Mouse (Mus musculus) heart, postnatal 14 days (tissue): ENCODE results near the gene Ccdc73. TPM values are rescaled to one million over a fixed set of nuclear protein-coding genes. Genes with fewer than 3 reads are reported as not detected.
A peak's percentile ranks its signal among the peaks of the same experiment; 100 is the strongest.
"Not testable (repeated sequence)": the region's sequence is repeated elsewhere in the genome, so short reads cannot be mapped to it uniquely, and the experiment has no call there.

Experiments
- DNase-seq, 2 experiments: peaks; one replicate each; pipeline ENCODE4 v3.0.0; 2021 to 2022
- intact Hi-C: fragments of 180-260 bp; cut with DNase I; formaldehyde crosslinking; loops from one replicate; pipeline ENCODE4 v1.15.1; 2025
- long read RNA-seq, 2 experiments: library from polyadenylated mRNA; stranded (forward); transcript quantifications; one replicate each; pipeline ENCODE4 v2.0.0; 2021
- total RNA-seq, 2 experiments: library from RNA; stranded (reverse); gene quantifications; 2 replicates each; pipeline ENCODE4 v1.2.3; 2021

The Ccdc73 gene
- 1 to 10 TPM; 3.2 to 4.9 TPM for total RNA-seq
- long read RNA-seq, experiment 1 = 0 reads
- long read RNA-seq, experiment 2, partial matches to known transcripts = 0 of 2 reads
- long read RNA-seq, experiment 2, other reads (novel, unspliced or antisense) = 2 of 2 reads

DNA sequence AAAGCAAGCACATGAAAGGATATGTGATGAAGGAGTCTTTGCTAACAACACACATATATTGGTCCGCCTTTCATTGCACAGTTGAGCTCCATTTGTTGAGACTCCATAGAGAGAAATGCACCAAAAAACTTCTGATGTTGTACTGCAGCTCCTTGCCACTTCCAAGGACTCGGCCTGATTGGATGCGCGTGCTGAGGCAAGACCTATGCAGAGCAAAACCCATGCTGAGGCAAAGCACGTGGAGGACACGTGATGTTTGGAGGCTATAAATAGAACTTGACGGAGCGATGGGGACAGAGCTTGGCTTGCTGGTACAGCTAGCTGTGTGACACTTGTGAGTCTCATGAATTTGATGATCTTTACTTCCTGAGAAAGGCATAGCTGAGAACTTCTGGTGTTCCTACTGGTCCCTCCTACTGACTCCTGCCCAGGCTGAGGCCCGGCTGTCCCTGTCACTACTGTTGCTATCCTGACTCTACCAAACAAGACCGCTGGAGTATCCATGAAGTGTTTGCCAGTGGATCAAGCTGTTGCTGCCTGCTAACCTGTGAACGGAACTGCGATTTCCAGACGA is at the start of gene Ccdc73:
TSS of gene Ccdc73 (plus strand) at position 524 of the 574 bp plus-strand sequence.
- intact Hi-C loops = no loop called here
- peak in 1 of 2 experiments; percentile 11 for DNase-seq

DNA sequence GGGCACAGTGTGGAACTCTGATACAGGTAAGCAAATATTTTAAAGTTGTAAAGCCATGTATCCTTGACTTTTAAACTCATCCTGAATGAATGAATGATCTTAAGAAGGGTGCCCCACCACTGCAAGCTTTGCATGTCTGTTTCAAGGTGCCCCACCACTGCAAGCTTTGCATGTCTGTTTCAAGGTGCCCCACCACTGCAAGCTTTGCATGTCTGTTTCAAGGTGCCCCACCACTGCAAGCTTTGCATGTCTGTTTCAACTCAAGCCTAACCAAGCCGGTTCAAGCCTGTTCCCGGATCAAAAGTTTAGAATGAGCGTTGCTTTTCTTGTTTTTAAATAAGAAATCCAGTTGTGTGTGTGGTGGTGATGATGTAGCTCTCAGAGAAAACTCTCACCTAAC is 48.8 kb upstream of the Ccdc73 start:
- DNase-seq, intact Hi-C loops: not testable (repeated sequence)

DNA sequence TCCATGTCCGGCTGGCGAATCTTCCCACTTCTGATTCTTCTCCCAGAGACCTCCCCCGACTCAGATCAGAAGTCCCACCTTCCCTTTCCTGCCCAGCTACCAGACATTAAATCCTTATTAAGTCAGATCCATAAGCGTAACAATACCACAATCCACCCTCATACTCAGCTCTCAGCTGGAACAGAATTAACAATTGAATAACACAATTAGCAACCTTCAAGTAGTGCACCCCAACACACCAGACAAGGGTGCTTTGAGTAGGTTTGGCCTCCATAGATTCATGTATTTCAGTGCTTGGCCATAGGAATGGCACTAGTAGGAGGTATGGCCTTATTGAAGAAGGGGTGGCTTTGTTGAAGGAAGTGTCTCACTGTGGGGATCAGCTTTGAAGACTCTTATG is 41.4 kb upstream of the Ccdc73 start:
- DNase-seq = no peak
- intact Hi-C loops = no loop called here

DNA sequence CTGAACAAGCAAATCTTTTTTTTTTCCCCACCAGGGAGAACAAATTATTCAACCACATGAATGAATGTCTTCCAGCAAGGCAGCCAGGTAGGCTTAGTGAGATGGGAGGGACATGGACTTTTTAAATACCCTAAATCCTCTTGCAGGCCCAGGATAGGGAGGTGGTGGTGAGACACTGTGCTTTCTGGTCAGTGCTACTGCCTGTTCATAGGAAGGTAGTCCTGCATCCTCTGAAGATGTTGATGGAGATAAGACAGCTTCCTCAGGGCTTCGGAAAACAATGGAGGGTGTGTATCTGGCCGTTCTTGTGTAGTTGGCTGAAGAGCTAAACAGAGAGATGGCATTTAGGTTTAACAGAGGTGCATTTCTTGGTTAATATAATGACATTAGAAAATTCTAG is 35.1 kb upstream of the Ccdc73 start:
- intact Hi-C loops = no loop called here

DNA sequence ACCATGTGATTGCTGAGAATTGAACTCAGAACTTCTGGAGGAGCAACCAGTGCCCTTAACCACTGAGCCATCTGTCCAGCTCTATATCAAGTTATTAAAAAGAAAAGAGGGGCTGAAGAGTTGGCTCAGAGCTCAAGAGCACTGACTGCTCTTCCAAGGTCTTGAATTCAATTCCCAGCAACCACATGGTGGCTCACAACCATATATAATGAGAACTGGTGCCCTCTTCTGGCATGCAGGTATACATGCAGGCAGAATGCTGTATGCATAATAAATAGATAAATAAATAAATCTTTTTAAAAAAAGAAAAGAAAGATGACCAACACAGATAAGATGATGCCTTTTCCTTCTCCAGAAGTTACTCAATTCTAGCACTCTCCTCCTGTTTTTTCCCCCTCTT is 26.6 kb upstream of the Ccdc73 start:
- DNase-seq = no peak
- intact Hi-C loops = no loop called here

More for the DNA sequence above, 35.1 kb upstream of the Ccdc73 start:
- no peak for DNase-seq

DNA sequence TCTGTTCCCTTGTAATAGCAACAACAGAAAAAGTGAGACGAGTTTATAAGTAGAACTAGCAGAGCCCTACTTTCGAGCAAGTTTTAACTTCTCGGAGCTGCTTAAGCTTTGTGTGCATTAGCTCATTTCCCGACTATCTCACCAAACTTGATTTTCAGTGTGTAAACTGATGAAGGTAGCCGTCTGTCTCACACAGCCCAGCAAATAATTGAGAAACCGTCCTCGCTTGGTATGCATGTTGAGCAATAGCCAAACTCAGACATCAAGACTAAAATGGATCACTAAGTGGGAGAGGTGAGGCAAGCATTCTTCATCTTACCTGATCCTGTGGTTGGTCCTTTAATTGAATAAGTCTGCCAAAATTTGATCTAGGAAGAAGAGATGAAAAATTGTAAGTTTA is 25.9 kb upstream of the Ccdc73 start:
- DNase-seq = no peak
- intact Hi-C loops = no loop called here

DNA sequence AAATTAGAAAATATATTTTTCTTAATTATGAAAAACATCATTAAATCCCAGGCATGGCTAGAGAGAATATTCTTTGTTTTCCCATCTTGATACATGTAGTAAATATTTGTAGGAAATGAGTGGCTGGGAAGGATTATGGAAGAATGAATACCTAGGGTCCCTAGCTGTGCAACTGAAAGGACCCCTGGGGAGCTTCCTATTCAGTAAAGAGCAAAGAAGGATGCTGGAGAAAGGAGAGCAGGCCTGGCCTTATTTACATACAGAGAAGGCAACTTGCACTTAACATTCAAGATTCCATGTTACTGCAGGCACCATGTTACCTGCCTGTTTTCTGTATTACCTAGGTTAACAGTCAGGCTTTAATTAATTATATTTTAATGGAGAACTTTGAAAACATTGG is 25.0 kb upstream of the Ccdc73 start:
- intact Hi-C loops = no loop called here
- no peak for DNase-seq

DNA sequence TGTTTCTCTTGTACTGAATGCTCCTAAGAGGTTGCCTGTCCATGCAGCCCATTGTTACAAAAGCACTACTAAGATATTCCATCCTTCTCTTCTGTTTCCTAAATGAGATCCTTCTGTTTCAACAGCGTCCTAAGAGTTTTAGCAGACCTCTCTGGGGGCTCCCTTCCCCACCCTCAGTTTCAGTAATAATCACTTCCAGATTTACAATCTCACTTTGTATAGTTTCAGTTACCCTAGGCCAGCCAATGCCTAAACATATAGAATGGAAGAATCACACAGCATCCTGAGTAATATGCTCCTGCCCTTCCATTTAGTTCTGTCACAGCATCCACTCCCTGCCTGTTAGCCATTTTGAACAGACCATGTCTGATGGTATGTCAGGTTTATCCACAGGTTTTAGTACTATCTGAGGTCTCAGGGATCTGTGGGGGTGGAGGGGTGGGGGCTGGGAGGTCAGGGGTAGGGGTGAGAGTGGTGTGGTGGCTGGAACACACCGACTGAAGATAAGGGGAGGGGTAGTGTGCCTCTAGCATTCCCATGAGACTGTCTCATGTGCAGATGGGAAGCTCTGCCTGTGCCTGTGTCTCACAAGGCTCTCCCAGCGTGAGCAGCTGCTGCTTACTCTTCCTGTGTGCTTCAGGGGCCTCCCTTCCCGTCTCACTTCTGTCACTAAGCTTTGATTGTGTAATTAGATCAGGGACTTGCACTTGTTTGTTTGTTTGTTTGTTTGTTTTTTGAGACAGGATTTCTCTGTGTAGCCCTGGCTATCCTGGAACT is 20.8 kb upstream of the Ccdc73 start:
- DNase-seq = no peak
- intact Hi-C loops = no loop called here

DNA sequence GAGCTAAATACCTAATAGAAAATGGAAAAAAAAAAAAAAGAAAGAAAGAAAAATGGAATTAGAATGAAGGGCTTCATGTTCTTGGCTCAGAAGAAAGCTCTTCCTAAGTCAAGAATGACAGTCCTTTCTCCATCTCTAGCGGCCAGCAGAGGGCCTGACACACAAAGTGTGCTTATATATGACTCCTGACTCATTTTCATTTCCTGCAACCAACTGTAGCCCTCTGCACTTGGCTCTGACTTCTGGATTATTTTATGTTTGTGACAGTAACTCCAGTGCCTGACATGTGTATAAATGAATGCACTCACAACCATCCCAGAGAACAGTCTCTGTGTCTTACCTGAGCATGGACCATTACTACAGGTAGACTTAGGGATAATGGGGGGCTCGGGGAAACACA is 20.0 kb upstream of the Ccdc73 start:
- peak; percentile 8 to 26 for DNase-seq
- intact Hi-C loops = no loop called here

DNA sequence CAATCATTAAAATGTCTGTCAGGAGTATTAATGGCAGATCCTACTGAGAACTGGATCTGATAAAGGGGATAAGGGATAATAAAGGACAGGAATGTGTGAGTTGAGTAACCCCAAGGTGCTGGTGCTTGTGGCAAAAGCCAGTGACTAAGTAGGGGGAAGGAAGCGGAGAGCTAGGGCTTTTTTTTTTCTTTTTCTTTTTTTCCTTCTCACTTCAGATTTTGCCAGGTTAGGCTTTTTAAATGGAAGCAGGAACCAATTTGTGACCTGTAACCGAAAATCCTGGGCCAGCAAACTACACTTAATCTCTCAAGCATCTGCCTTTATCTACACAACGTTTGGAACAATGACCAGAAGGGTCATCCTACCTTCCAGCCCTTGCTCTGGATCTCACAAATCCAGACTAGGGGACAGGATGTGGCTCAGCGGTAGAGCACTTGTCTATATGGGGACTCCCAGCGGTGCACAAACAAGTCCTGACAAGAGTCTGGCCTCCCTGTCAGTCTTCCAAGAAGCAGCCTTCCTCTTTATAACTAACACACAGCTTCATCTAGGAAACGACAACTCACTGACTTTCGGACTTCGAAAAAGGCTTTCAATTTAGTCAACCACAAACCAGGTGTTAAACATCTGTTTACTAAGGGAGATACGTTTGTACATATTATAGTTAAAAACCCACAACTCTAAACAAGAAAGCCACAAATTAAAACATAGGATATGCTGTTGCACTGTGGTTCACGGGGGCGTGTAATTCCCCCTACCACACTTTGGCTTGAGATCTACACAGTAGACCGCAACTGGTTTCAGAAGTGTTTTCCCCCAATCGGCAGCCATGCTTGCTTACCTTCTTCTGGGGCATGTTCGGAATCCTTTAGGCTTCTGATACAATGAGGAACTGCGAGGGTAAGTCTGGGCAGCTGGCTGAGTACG is 19.1 kb upstream of the Ccdc73 start:
- peak; percentile 2 for DNase-seq
- intact Hi-C loops = no loop called here

DNA sequence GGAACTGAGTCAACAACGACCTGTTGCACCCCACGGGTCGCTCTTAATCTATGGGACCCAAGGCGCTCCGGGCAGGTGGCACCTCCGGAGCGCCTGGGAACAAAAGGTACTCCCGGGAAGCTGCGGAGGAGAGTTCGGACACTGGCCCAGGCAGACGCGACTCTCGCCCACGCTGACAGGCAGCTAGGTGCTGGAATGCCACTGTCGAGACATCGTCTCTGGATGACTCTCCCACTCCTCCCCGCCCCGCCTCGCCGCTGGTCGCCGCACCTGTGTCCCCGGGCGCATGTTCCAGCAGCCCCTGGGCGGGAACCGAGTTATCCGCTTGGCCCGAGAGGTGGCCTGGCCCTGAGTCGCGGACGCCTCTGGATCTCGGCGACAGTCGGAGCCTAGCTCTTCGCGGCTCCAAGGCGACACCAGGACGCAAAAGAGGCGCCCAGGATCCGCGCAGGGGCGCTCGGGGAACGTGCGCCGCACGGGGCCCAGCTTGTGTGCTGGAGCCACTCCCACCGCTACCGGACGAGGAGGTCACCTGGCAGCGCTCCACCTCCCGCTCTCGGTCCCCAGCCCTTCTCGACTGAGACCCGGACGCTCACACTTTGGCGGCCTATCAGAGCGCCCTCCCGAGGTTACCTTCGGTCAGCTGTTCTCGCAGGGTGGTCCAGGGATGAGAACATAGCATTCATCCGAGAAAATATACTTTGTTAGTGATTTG is 18.2 kb upstream of the Ccdc73 start, which contains the start of gene Prrg4:
TSS of gene Prrg4 (minus strand) at position 601 of the 715 bp plus-strand sequence.
- intact Hi-C loops = no loop called here
- DNase-seq = peak; percentile 70 to 75

DNA sequence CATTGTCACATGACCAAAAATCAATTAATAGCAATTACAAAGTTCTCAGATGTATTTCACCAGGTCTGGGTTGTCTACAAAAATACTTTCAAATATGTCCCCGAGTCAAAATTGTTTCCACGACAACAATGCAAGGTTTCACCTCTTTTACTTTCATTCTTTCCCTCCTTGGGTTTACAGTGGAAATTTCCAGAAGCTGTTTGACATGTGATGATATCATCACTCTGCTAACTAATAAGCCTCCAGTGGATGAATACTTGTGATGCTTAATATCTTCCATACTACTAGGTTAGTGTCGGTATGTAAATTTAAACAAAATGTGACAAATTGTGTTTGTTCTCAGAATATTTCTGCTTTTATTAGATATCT is 17.6 kb upstream of the Ccdc73 start:
- DNase-seq = no peak
- intact Hi-C loops = no loop called here

DNA sequence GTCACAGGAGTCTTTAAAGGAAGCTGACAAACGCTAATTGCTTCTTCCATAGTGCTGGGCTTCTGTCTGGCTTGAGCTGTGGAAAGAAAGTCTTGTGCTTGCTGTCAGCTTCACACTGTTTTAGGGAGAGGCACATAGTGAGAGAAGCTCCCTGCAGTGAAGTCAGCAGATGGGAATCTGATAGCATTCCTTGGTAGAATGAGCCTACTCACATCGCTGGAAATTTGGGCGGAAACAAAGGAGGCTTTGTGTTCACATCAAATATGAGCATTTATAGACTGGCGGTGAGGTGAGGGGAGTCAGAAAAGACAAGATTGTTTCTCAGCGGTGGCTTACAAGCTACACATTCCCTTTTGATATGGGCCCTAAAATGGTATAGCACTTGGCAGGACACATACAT is 15.9 kb upstream of the Ccdc73 start:
- DNase-seq = no peak
- intact Hi-C loops = no loop called here

DNA sequence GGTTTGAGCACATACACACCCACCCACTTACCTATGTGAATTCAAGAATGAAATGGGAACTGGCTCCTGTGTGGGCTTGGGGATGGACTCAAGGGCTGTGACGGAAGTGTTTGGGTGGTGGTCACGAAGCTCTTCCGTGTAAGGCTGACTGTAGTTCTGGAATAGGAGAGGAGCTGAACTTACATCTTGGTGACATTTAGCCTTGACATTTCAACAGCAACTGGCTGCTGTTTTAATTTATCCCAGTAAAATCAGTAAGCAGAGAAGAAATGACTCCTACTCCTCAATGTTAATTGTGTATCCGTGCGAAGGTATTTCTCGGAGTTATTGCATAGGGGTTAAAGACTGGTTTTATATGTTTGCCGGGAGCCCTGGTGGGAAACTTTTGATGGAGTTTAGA is 15.1 kb upstream of the Ccdc73 start:
- no peak for DNase-seq
- intact Hi-C loops = no loop called here

DNA sequence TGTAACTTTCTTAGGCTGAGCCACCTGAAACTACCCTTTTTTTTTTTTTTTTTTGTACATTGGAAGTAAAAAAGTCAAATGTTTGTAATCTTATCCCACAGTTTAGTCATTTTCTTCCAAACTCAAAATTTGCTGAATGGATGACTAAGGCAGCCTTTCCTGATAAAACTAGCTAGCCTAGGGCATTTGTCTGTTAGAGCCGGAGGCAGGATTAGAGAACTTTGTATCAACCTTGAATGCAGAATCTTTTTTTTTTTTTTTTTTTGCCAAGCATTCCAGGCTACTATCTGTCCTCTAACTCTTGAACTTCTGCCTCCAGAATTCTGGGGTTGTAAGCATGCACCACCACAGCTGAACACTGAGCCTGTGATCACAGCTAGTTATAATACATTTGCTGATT is 12.8 kb upstream of the Ccdc73 start:
- intact Hi-C loops = no loop called here
- DNase-seq = no peak

DNA sequence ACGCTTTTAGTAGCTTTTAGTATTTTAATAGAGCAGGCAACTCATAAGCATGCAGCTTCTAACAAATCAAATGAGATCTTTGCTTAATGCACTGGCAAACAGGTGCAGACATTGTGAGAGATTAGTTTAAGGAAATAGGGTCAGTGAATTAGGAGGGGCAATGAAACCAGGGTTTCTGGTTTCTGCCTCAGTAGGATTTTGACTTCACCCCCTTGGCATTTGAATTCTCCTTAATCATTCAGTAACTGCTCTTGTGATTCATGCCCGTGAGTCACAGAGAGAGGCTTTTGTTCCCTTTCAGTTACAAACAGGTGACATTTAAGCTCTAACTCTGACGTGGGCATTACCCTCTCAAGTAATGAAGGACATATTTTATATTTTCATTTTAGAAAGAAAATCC is 11.9 kb upstream of the Ccdc73 start:
- DNase-seq = no peak
- intact Hi-C loops = no loop called here

DNA sequence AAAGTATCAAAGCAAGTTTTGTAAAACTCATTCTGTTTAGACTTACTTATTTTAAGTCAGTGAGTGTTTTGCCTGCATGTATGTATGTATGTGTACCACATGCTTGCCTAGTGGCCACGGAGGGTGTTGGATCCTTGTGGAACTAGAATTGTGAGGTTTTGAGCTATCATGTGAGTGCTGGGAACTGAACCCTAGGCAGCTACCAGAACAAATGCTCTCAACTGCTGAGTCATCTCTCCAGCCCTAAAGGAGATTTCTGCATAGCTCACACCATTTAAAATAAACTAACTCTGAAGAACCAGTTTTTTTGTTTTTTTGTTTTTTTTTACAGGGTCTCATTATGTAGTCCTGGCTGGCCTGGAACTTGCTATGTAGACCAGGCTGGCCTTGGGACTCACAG is 11.4 kb upstream of the Ccdc73 start:
- intact Hi-C loops = no loop called here
- DNase-seq = no peak

DNA sequence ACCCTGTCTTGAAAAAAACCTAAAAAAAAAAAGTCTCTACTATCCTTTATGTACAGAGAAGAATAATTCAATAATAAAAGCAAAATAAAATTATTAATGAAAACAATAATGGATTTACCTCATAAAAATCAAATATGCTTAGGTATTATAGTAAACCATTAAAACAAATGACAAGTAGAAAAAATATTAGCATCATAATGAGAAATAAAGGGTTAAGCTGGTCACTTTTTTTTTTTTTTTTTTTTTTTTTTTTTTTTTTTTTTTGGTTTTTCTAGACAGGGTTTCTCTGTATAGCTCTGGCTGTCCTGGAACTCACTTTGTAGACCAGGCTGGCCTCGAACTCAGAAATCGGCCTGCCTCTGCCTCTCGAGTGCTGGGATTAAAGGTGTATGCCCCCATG is 9.5 kb upstream of the Ccdc73 start:
- DNase-seq, intact Hi-C loops: not testable (repeated sequence)

DNA sequence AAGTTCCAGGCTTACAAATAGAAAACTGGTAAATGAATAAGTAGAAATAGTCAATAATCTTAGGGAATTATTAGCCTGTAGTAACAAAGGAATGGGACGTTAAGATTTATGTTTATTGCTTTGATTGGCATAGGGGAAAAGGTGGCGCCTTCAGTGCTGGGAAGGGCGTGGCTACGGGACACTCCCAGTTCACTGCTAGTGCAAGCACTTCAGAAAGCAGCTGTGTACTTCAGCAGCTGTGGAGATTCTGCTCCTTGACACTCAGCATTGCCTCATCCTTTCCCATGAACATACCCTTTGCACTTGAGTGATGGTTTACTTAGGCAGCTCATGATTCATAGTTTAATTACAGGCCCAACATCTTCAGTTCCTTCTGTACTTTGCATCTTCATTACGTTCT is 8.5 kb upstream of the Ccdc73 start:
- intact Hi-C loops = no loop called here
- DNase-seq = no peak

DNA sequence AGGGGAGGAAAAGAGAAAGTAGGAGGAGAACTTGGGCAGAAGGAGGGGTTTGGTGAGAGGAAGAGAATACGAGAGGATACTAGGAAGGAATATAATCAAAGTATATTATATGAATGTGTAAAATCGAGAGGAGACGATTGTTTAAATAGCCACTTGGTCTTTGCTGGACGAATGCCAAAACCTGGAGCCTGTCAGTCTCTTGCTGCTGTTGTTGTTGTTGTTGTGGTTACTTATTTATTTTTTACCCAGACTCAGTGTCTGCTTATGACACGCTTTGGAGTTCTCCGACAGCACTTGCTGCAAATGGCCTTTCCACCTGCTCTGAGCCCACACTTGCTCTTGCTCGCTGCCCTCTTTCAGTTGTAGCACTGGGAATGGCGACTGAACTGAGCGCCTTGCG is 7.2 kb upstream of the Ccdc73 start:
- intact Hi-C loops = no loop called here

More for the DNA sequence above, 7.2 kb upstream of the Ccdc73 start:
- DNase-seq = no peak
